Mouse (Mus musculus): ENCODE results near the gene Edem2. TPM values are rescaled to one million over a fixed set of nuclear protein-coding genes. Genes with fewer than 3 reads are reported as not detected.
A peak's percentile ranks its signal among the peaks of the same experiment; 100 is the strongest.
"Not testable (repeated sequence)": the region's sequence is repeated elsewhere in the genome, so short reads cannot be mapped to it uniquely, and the experiment has no call there.

Gene Edem2
- polyA plus RNA-seq, 1 experiment from 2014 or later: 40.3 TPM

DNA sequence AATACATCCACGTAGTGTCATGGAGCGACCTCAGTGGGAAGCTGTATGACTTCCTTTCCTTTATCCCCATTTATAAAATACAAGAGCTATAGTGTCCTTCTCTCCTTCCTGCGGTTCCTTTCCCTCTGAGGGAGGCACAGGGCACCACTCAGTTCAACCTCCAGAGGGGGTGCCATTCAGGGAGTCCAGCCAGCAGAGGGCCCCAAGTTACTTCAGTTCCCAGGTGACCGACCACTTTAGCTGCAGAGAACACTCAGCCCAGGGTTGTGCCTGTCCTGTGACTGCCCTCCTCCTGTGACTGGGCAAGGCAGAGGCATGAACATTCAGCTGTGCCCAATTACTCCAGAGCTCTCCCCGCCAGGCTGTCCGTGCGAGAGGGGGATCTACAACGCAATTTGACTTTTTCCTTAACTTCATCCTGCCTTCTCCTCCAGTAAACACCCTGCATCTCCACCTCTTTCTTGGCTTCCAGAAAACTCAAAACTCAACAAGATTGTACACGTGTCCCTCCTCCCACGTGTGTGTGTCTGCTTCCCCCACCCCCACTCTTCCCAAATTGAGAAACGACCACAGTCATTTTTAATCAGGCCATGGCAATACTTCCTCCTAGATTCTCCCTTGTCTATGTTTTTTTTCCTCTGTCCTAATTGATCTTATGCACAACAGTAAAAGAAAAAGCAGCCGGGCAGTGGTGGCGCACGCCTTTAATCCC is 27.7 kb upstream of the Edem2 start:
- Histone ChIP-seq H3K4me2 (no peak overlapping the region), H3K36me3 (no peaks in the 10 kb centered on the region)

DNA sequence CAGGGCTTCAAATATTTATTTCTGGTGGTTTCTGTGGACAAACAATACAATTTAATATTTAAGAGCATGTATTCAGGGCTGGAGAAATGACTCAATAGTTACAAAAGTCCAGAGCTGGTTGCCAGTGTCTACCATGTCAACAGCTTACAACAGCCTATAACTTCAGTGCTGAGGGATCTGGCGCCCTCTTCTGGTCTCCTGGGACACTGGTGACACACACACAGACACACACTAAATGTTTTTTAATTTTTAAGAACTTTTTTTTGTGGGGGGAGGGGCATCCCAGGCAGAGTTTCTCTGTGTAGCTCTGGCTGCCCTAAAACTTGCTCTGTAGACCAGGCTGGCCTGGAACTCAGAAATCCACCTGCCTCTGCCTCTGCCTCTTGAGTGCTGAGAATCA is 26.5 kb upstream of the Edem2 start:
- Histone ChIP-seq H3K9ac (no peak overlapping the region), H3K9me3 (no peaks in the 10 kb centered on the region), H3K27me3 (peaks cover 15% of the 10 kb centered on the region), H3K27ac (replicated peaks) (no peak overlapping the region), H3K4me1 (replicated peaks) (peaks cover 5% of the 10 kb centered on the region), H3K36me3 (no peaks in the 10 kb centered on the region), H3K4me3 (no peak overlapping the region), H3K4me2 (no peak overlapping the region)
- ATAC-seq (ENCODE audit: low read depth): no peak
- 7% methylated on average over 1 of the region's 1 CpGs for WGBS

More for the DNA sequence above, 27.7 kb upstream of the Edem2 start:
- Histone ChIP-seq H3K27ac (replicated peaks) (no peak overlapping the region), H3K4me1 (replicated peaks) (no peaks in the 10 kb centered on the region), H3K27me3 (peaks cover 4% of the 10 kb centered on the region), H3K9ac (no peak overlapping the region), H3K9me3 (no peaks in the 10 kb centered on the region), H3K4me3 (no peak overlapping the region)
- ATAC-seq (ENCODE audit: low read depth): no peak
- WGBS: 62% methylated on average over 14 of the region's 14 CpGs

DNA sequence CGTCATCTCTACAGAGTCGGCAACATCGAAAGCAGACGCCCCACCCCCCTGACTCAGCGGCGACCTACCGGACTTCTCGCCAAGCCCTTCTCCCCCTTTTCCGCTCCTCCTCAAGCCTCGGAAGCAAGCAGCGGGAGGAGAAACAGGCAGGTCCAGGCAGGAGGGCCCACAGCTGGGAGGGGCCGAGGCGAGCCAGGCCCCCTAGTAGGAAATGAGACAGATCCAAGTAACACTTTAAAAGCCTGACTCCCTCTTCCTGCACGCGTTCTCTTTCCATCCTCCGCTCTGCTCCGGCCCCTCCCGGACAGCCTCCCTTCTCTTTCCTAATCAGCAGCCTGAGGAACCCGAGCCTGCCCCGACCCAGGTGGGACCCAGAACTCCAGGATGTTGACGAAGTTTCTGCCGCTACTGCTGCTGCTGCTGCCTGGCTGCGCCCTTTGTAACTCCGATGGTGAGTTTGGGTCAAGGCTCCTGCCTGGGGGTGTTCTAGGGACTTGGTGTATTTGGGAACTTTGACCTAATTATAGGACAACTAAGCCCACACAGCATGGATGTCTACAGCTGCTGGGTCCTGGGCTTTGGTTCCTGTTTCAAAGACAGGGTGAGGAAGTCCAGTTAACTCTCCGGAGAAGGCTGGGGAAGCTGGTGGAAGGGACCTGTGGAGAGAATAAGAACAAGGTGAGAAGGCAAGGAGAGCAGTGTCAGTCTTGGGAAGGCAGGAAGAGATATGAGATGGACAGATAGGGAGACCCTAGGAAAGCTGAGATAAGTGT is 21.9 kb upstream of the Edem2 start, which contains the start of gene Procr:
Gene Procr, plus strand, starts transcription at position 104 of the 773 bp plus-strand sequence.
- 3% methylated on average over 25 of the region's 25 CpGs for WGBS
- H3K4me3 ChIP-seq: peak within 1 kb of the TSS; percentile 29
- H3K9ac ChIP-seq: peak within 1 kb of the TSS; percentile 58
- ATAC-seq (ENCODE audit: low read depth): no peak
- no peak within 1 kb of the TSS for H3K27ac ChIP-seq (replicated peaks)
- peak within 1 kb of the TSS; percentile 56 for H3K4me2 ChIP-seq
- H3K36me3 ChIP-seq: no peaks in the 10 kb centered on the region
- no peaks in the 10 kb centered on the region for H3K9me3 ChIP-seq
- peaks cover 6% of the 10 kb centered on the region for H3K4me1 ChIP-seq (replicated peaks)
- H3K27me3 ChIP-seq: peaks cover 15% of the 10 kb centered on the region

DNA sequence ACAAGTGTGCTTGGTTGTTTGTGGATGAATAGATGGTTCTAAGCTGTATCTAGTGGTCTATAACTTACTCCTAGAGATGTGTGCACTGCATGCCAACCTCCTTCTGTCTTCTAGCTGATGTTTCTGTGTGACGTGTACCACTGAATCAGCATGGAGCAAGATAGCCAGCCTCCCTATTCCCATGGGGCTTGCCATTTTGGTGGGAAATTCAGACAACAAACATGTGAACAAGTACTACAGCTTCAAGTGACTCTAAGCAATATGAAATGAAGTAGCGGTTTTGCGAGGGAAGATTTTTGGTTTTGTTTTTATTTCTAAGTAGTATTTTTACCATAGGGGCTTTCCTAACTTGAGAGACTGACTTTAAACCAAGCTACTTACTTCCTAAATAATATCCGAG is 20.1 kb upstream of the Edem2 start:
- no peak overlapping the region for H3K4me3 ChIP-seq
- no peak for ATAC-seq (ENCODE audit: low read depth)
- no peaks in the 10 kb centered on the region for H3K36me3 ChIP-seq
- no peak overlapping the region for H3K9ac ChIP-seq
- H3K9me3 ChIP-seq: no peaks in the 10 kb centered on the region
- WGBS: 90% methylated on average over 4 of the region's 4 CpGs
- H3K4me2 ChIP-seq: no peak overlapping the region
- H3K27ac ChIP-seq (replicated peaks): no peak overlapping the region
- H3K27me3 ChIP-seq: peaks cover 15% of the 10 kb centered on the region
- H3K4me1 ChIP-seq (replicated peaks): peaks cover 6% of the 10 kb centered on the region

DNA sequence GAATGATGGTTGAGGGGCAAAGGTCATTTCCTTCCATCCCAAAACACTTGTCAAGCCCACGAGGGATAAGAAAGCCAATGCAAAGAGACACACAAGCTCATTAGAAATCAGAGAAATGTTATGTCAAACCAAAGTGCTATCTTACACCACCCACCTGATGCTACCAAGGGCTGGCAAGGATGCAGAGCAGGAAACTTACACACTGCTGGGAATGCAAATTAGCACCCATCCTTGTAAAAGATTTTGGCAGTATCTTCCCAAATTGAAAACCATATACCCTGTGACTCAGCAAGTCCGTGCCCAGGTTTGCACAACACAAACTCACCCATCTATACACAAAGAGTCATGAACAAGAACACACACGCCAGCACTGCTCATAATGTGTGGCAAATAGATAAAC is 16.2 kb upstream of the Edem2 start:
- H3K36me3 ChIP-seq: no peaks in the 10 kb centered on the region
- no peaks in the 10 kb centered on the region; the same call in 1 of the 2 replicates for H3K27me3 ChIP-seq
- H3K4me3 ChIP-seq: no peak overlapping the region
- H3K9me3 ChIP-seq: no peaks in the 10 kb centered on the region
- 78% methylated on average over 3 of the region's 3 CpGs for WGBS
- no peak for ATAC-seq (ENCODE audit: low read depth)
- no peak overlapping the region for H3K27ac ChIP-seq (replicated peaks)
- H3K4me2 ChIP-seq: no peak overlapping the region
- H3K4me1 ChIP-seq (replicated peaks): peaks cover 6% of the 10 kb centered on the region; the same call in 1 of the 2 replicates
- H3K9ac ChIP-seq: no peak overlapping the region

DNA sequence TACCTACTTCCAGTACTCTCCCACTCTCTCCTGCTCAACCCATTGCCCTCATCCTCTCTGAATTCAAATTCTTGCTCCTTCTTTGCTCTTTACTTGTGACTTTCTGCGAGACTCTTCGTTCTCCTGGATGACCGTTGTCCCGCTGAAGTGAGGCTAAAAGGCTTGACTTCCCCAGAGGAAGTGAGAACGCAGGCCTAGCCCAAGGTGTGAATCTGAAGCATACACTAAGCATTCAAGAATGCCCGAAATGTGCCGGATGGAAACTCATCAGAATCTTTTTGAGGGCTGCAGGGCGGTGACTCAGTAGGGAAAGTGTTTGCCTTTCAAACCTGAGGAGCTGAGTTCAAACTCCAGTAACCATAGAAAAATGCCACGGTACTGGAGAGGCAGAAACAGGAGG is 14.1 kb upstream of the Edem2 start:
- no peak overlapping the region for H3K27ac ChIP-seq (replicated peaks)
- H3K27me3 ChIP-seq: no peaks in the 10 kb centered on the region
- no peak for ATAC-seq (ENCODE audit: low read depth)
- H3K9me3 ChIP-seq: no peaks in the 10 kb centered on the region
- no peak overlapping the region for H3K4me2 ChIP-seq
- peaks cover 6% of the 10 kb centered on the region; the same call in 1 of the 2 replicates for H3K4me1 ChIP-seq (replicated peaks)
- H3K36me3 ChIP-seq: no peaks in the 10 kb centered on the region
- 86% methylated on average over 9 of the region's 9 CpGs for whole genome bisulfite sequencing
- no peak overlapping the region for H3K4me3 ChIP-seq
- H3K9ac ChIP-seq: no peak overlapping the region

DNA sequence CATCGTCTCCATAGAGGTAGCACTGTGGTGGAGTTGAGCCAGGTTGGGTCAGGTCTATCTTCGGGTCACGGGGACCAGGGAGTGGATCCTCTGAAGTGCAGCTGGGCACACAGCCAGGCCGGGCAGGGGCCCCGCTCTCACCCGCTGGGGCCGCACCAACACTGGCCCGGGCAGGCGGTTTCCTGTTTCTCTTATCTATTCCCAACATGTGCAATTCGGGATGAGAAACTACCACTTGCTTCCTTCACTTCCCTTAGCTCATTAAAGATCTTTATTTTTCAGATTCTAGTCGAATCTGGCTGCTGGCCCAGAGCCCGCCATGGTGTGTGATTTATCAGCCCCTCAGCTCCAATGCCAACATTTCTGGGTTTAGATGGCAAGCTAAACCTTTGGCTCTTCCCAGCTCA is 13.7 kb upstream of the Edem2 start:
- Histone ChIP-seq H3K27ac (replicated peaks) (no peak overlapping the region), H3K9ac (no peak overlapping the region), H3K9me3 (no peaks in the 10 kb centered on the region), H3K4me3 (no peak overlapping the region), H3K4me2 (no peak overlapping the region), H3K36me3 (no peaks in the 10 kb centered on the region), H3K27me3 (no peaks in the 10 kb centered on the region), H3K4me1 (replicated peaks) (peaks cover 6% of the 10 kb centered on the region; the same call in 1 of the 2 replicates)
- no peak for ATAC-seq (ENCODE audit: low read depth)
- WGBS: 79% methylated on average over 12 of the region's 12 CpGs

DNA sequence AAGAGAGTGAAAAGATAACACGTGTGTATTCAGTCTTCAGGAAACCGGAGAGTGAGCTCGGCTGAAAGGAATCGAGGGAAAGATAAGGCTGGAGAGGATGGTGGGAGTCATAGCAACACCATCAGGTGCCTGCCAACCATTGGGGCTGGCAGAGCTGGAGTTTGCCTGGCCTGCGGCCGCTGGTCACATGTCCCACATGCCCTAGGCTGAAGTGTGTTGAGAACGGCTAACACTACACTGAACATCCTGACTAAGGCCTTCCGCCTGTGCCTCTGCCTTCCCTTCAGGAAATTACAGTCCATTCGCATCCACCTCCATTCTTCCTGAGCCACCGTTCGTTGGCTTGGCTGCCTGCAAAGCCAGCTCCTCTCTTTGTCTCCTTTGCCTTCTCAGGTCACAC is 12.9 kb upstream of the Edem2 start:
- peaks cover 6% of the 10 kb centered on the region; the same call in 1 of the 2 replicates for H3K4me1 ChIP-seq (replicated peaks)
- H3K9me3 ChIP-seq: no peaks in the 10 kb centered on the region
- no peak overlapping the region for H3K9ac ChIP-seq
- 86% methylated on average over 11 of the region's 11 CpGs for WGBS
- no peak for ATAC-seq (ENCODE audit: low read depth)
- no peak overlapping the region for H3K4me2 ChIP-seq
- no peak overlapping the region for H3K27ac ChIP-seq (replicated peaks)
- H3K36me3 ChIP-seq: no peaks in the 10 kb centered on the region
- H3K27me3 ChIP-seq: no peaks in the 10 kb centered on the region
- H3K4me3 ChIP-seq: no peak overlapping the region

DNA sequence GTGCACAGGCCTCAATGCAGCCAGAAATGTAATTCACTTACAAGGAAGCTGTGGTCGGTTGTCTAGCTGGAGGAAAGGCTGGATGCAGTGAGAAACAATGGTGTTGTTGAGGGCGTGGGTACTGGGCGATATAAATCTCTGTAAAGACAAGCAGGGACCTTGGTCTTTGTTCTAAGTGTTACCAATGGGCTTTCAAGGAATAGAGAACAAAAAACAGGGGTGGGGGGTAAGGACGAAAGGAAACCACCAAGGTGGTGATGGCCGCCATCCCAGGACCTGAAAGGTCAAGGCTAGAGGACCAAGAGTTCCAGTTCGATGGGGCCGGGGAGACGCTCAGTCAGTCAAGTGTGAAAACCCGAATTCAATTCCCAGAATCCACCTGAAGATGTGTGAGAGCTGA is 8.5 kb upstream of the Edem2 start:
- no peak overlapping the region for H3K4me3 ChIP-seq
- H3K9me3 ChIP-seq: no peaks in the 10 kb centered on the region

DNA sequence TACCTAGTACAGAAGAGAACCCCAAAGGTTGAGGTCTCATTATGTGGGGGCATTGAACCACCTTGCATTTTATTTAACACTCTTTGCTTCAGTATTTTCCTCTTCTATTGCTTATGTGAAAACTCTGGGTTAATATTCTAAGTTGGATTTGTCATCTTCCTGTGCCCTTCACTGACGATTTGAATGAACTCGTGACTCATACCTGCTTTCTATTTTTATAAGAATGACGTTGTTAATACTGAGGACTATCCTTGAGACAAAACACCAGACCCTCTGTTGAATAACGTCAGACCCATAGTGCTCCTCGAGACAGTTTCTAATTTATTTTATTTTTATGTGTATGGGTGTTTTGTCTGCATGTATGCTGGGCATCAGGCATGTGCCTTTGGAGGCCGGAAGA is 7.7 kb upstream of the Edem2 start:
- Histone ChIP-seq H3K4me1 (replicated peaks) (no peaks in the 10 kb centered on the region), H3K27ac (replicated peaks) (no peak overlapping the region), H3K9ac (no peak overlapping the region), H3K9me3 (no peaks in the 10 kb centered on the region), H3K4me2 (no peak overlapping the region), H3K36me3 (no peaks in the 10 kb centered on the region), H3K4me3 (no peak overlapping the region), H3K27me3 (no peaks in the 10 kb centered on the region)
- ATAC-seq (ENCODE audit: low read depth): no peak
- 83% methylated on average over 6 of the region's 6 CpGs for WGBS

More for the DNA sequence above, 8.5 kb upstream of the Edem2 start:
- Histone ChIP-seq H3K4me2 (no peak overlapping the region), H3K27me3 (no peaks in the 10 kb centered on the region), H3K36me3 (no peaks in the 10 kb centered on the region), H3K9ac (no peak overlapping the region), H3K27ac (replicated peaks) (no peak overlapping the region), H3K4me1 (replicated peaks) (0 out of 2 replicates have a peak, but pooled peaks cover 2% of the 10 kb centered on the region)
- no peak for ATAC-seq (ENCODE audit: low read depth)
- 48% methylated on average over 9 of the region's 9 CpGs for whole genome bisulfite sequencing

DNA sequence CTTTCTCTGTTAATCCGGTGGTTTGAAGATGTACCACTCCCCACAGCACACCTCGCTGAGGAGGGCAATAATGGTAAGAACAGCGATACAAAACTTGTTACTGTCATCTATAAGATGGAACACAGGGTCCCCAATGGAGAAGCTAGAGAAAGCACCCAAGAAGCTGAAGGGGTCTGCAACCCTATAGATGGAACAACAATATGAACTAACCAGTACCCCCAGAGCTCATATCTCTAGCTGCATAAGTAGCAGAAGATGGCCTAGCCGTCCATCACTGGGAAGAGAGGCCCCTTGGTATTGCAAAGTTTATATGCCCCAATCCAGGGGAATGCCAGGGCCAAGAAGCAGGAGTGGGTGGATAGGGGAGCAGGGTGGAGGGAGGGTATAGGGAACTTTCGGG is 6.5 kb upstream of the Edem2 start, which contains the start of gene Gm17581:
Gene Gm17581, minus strand, starts transcription at position 101 of the 400 bp plus-strand sequence.
- H3K27ac ChIP-seq (replicated peaks); ATAC-seq (ENCODE audit: low read depth); H3K4me3 ChIP-seq; H3K4me1 ChIP-seq (replicated peaks); H3K27me3 ChIP-seq; H3K9ac ChIP-seq; H3K4me2 ChIP-seq; H3K36me3 ChIP-seq; H3K9me3 ChIP-seq: not testable (repeated sequence)
- WGBS: 85% methylated on average over 5 of the region's 5 CpGs

DNA sequence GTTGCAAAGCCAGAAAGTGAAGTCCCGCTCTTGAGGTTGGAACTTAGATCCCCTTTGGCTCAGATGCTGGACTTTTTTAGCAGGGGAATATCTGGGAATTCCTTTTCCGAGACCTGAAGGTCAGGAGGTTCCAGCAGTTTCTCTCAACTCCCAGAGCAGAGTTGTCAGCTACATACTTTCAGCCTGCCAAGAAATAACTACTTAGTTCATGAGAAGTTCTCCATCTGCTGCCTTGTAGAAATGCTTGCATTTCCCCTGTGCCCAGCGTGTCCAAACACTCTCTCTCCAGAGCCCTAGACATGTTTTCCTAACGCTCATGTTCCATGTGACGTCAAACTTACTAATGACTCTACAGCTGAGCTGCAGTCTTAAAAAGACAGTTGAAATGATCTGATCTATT is 5.8 kb upstream of the Edem2 start:
- no peaks in the 10 kb centered on the region for H3K36me3 ChIP-seq
- 83% methylated on average over 5 of the region's 5 CpGs for WGBS
- H3K27me3 ChIP-seq: no peaks in the 10 kb centered on the region
- H3K27ac ChIP-seq (replicated peaks): no peak overlapping the region
- no peak for ATAC-seq (ENCODE audit: low read depth)
- no peak overlapping the region for H3K4me3 ChIP-seq
- no peak overlapping the region for H3K9ac ChIP-seq
- no peaks in the 10 kb centered on the region for H3K9me3 ChIP-seq
- H3K4me1 ChIP-seq (replicated peaks): no peaks in the 10 kb centered on the region
- H3K4me2 ChIP-seq: no peak overlapping the region

Measured in neural tube, embryonic 13.5 days (tissue).